Mouse (Mus musculus) midbrain, embryonic 10.5 days (tissue): Measurements from ENCODE around the gene Atxn7. TPM values are rescaled to one million over a fixed set of nuclear protein-coding genes. Genes with fewer than 3 reads are reported as not detected.
A peak's percentile ranks its signal among the peaks of the same experiment; 100 is the strongest.

ENCODE experiments used
- DNase-seq: peaks from one replicate; pipeline ENCODE4 v3.0.0-alpha.2; 2017; ENCODE audit warnings: low spot score
- H3K27ac ChIP-seq: fragments of 300-500 bp; sonication (generic); replicated peaks from 2 replicates; pipeline ENCODE4 v1.5.1; 2016; ENCODE audit warnings: mild to moderate bottlenecking
- H3K27me3 ChIP-seq: fragments of 300-500 bp; sonication (generic); 2 replicates; pipeline ENCODE4 v1.6.1; 2016; ENCODE audit warnings: low read depth, mild to moderate bottlenecking; ENCODE audit not compliant: poor library complexity, severe bottlenecking
- H3K36me3 ChIP-seq: fragments of 300-500 bp; sonication (generic); 2 replicates; pipeline ENCODE4 v1.6.1; 2016; ENCODE audit warnings: mild to moderate bottlenecking, moderate library complexity
- H3K4me1 ChIP-seq: fragments of 300-500 bp; sonication (generic); 2 replicates; pipeline ENCODE4 v1.6.1; 2016
- H3K4me3 ChIP-seq: fragments of 300-500 bp; sonication (generic); 2 replicates; pipeline ENCODE4 v1.5.1; 2016; ENCODE audit warnings: mild to moderate bottlenecking, moderate library complexity
- H3K9me3 ChIP-seq: fragments of 300-500 bp; sonication (generic); replicated peaks from 2 replicates; pipeline ENCODE4 v1.6.1; 2016; ENCODE audit warnings: mild to moderate bottlenecking
- WGBS: fragments of 180-500 bp; shearing (Covaris S2); methylation state at CpG from one replicate; pipeline ENCODE4 v1.1.7; 2016; 5-methylcytosine and 5-hydroxymethylcytosine counted together
- polyA plus RNA-seq: library from polyadenylated mRNA; unstranded; fragments of >200 nt; fragmentation: Nextera tagmentation; extraction: Ambion mirVana; gene quantifications from 2 replicates; pipeline ENCODE4 v1.2.1, GENCODE M21; 2016

Gene Atxn7
- polyA plus RNA-seq, 1 experiment from 2014 or later: 3.6 TPM

DNA sequence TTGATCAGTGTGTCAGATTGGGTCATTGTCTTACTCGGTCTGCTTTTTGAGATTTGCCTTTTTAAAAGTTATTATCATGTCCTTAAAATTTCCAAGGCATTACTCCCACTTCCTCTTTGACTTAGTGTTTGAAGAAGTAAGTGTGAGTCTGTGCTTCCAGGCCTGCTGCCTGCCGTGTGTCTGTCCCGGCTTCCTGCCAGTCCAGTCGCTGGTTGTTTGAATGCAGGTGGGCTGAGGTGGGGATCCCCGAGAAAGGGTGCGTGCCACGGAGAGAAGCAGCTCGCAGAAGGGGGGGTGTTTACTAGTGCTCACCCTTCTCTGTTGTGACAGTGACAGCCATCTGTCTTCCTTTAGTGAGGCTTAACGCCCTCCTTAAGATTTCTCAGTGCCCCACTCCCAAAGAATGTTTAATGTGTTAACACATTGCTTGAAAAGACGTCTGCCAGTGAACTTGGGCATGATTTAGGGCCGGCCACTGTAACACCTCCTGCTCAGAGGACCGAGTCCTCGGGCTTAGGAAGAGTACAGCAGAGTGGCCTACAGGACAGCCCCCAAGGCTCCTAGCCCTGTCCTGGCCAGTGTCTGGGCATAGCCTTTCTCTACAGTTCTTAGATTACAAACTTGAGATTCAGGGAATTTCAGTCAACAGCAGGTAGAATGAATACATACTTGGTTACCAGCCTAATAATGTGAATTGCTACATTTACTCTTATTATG is 143.1 kb downstream of the Atxn7 start:
- H3K27ac ChIP-seq: no peak overlapping the region
- no peaks in the 10 kb centered on the region for H3K27me3 ChIP-seq
- no peak overlapping the region for H3K4me3 ChIP-seq
- DNase-seq: no peak
- WGBS: 83% methylated on average over 13 of the region's 13 CpGs
- H3K4me1 ChIP-seq: no peaks in the 10 kb centered on the region
- H3K9me3 ChIP-seq: no peaks in the 10 kb centered on the region
- peaks cover 48% of the 10 kb centered on the region for H3K36me3 ChIP-seq

GRCm38 (mm10) chr14:14104930-14105318 is 143.7 kb downstream of the Atxn7 start:
- H3K9me3 ChIP-seq: no peaks in the 10 kb centered on the region

GRCm38 (mm10) chr14:14110710-14111109 is 149.5 kb downstream of the Atxn7 start:
- Histone ChIP-seq H3K4me3 (no peak overlapping the region), H3K27ac (no peak overlapping the region), H3K4me1 (no peaks in the 10 kb centered on the region), H3K27me3 (no peaks in the 10 kb centered on the region), H3K36me3 (peaks cover 68% of the 10 kb centered on the region), H3K9me3 (no peaks in the 10 kb centered on the region)
- 80% methylated on average over 4 of the region's 4 CpGs for WGBS
- no peak for DNase-seq

More at GRCm38 (mm10) chr14:14104930-14105318, 143.7 kb downstream of the Atxn7 start:
- Histone ChIP-seq H3K36me3 (peaks cover 43% of the 10 kb centered on the region), H3K4me1 (no peaks in the 10 kb centered on the region), H3K27me3 (no peaks in the 10 kb centered on the region), H3K4me3 (no peak overlapping the region), H3K27ac (no peak overlapping the region)
- DNase-seq: no peak
- WGBS: 90% methylated on average over 2 of the region's 2 CpGs

DNA sequence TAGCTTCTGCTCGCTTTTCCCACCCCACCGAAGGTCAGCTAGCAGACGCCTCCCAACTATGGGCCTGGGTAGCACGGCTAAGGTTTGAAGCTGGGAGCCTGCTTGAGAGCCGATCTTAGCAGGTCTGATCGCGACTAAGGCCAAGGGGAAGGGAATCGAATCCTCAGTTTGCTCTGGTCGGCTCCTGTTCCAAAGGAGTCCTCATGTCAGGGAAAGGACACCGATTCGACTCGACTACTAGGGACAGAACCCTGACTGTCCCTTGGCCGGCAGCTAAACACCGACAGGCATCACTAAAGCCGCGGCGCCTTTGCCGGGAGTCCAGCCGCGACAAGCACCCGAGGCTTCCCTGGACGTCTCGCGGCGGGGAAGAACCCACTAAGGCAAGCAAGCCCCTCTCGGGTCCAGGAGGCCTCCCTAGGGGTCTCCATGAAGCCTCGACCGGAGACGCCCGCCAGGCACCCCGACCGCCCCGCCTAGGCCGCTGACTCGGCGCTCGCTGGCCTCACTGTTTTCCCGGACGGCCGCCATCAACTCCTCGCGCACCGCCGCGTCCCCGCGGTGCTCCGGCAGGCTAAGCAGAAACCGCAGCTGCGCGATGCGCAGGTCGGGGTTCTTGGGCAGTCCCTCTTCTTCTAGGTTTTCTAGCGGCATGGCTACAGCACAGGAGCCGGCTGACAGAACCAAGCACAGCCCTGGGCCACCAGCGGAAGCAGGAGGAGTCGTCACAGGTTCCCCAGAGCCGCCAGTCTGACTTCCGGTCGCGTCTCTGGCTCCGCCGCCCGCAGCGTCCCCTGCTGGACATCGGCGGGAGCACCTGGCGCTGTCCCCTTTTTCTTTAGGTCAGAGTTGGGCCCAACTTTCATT is 159.2 kb downstream of the Atxn7 start, which contains the start of gene Psmd6:
TSS of gene Psmd6 (minus strand) at position 755 of the 867 bp plus-strand sequence.
- Histone ChIP-seq H3K4me3 (peak within 1 kb of the TSS; percentile 84), H3K9me3 (0 out of 2 replicates have a peak, but pooled peaks cover 5% of the 10 kb centered on the region), H3K27me3 (no peaks in the 10 kb centered on the region), H3K36me3 (peaks cover 40% of the 10 kb centered on the region), H3K27ac (peak within 1 kb of the TSS; percentile 92), H3K4me1 (peaks cover 15% of the 10 kb centered on the region)
- WGBS: 1% methylated on average over 68 of the region's 68 CpGs
- peak; percentile 87 for DNase-seq

Other genes with a start within 250 kb of the Atxn7 start
- gene Gm281, start 47.0 kb upstream of the Atxn7 start, polyA plus RNA-seq: not detected in 2 replicates
- 231 and 235 TPM in 2 replicates for gene Thoc7, start 412 bp downstream of the Atxn7 start, polyA plus RNA-seq
- gene Psmd6, start 159.5 kb downstream of the Atxn7 start, polyA plus RNA-seq: 301 and 307 TPM in 2 replicates
- not detected in 2 replicates for gene Olfr720, start 225.4 kb downstream of the Atxn7 start, polyA plus RNA-seq